Mouse (Mus musculus): ENCODE measurements around the gene Slamf6.
"Not testable (repeated sequence)": the region's sequence is repeated elsewhere in the genome, so short reads cannot be mapped to it uniquely, and the experiment has no call there.

Gene Slamf6

DNA sequence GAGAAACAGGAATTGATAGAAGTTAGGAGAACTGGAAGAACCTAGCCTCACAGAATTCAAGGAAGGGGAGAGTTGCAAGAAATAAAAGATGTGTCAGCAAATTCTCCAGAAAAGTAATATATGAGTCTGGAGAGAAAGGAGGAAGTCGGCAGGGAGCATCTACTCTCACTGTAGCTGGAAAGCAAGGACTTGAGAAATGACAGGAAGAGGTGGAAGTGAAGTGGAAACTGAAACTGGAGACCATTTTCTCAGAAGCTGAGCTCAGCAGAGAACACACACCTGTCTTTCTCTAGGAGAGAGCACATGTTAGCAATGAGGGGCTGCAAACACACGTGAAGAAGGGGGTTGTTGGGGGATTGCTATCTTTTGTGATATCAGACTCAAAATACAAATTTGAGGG, 40.1 kb downstream of the Slamf6 start:
- DNase-seq (ENCODE audit: low spot score): no peak

GRCm38 (mm10) chr1:171960726-171961125, 43.4 kb downstream of the Slamf6 start:
- DNase-seq (ENCODE audit: low spot score): no peak

DNA sequence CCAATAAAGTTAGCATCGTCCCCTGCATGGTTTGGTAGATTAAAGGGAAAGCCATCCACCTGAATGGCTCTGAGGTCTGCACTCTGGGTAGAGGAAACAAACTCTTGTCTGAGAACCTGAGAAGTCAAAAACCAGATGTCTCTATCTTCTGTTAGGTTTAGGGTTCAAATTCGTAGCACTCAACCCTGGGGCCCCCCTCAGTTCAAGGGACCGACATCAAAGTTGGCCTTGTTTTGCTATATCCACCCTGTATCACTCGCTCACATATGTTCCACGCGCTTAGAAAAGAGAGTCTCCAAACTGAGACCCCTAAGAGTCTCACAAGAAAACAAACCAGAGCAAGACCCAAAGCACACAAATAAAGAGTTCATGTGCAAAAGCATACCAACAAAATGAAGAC, 44.4 kb downstream of the Slamf6 start:
- DNase-seq (ENCODE audit: low spot score): no peak

GRCm38 (mm10) chr1:171963613-171964012, 46.3 kb downstream of the Slamf6 start:
- DNase-seq (ENCODE audit: low spot score): no peak

DNA sequence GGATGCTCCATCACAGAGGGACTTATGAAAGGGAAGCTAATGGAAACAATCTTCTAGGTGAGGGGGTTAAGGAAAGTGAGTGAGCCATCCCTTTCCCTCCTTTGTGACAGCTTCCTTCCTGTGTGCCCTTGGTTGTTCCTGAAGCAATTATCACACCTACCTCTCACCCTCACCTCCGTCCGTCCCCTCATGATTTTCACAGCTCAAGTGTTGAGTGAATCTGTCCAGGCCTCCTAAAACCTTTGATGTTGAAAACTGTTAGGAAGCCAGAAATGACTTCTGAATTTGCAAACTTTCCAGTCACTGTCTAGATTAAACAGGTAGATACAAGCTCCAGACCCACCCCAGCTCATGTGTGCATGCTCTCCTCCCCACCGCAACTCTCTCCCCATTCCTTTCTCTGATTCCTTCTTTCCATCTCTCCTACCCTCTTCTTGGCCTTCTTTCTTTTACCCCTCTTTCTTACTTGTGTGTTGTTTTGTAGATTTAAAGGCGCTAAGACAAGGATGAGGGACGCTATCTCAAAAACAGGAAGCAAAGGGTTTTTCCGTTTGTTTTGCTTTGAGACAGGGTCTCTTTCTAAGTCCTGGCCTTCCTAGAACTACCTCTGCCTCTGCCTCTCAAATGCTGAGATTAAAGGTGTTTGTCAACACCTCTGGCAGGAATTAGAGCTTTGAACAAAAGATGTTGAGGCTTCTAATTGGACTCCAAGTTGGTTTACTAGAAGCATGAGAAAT, 48.9 kb downstream of the Slamf6 start:
- no peak for DNase-seq (ENCODE audit: low spot score)

GRCm38 (mm10) chr1:171969221-171969620, 51.9 kb downstream of the Slamf6 start:
- DNase-seq (ENCODE audit: low spot score): no peak

GRCm38 (mm10) chr1:171970854-171971586, 53.7 kb downstream of the Slamf6 start:
- DNase-seq (ENCODE audit: low spot score): no peak

- not testable (repeated sequence) for DNase-seq (ENCODE audit: low spot score)
These were observed 57.0 kb downstream of the Slamf6 start for GRCm38 (mm10) chr1:171974361-171974760.

DNA sequence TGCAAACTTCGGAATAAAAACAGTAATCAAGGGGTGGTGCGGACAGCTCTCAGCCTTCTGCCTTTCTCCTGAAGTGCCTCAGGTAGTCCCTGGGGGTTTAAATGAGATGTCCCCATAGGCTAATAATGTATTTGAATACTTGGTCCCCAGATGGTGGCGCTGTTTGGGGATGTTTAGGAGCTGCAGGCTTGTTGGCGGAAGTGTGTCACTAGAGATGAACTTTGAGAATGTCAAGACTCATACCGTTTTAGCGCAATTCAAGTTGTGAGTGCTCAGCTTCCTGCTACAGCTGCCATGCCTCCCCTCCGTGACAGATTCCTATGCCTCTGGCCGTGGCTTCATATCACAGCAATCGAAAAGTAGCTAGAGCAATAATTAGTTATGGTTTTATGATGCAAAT, 58.1 kb downstream of the Slamf6 start:
- DNase-seq (ENCODE audit: low spot score): no peak

DNA sequence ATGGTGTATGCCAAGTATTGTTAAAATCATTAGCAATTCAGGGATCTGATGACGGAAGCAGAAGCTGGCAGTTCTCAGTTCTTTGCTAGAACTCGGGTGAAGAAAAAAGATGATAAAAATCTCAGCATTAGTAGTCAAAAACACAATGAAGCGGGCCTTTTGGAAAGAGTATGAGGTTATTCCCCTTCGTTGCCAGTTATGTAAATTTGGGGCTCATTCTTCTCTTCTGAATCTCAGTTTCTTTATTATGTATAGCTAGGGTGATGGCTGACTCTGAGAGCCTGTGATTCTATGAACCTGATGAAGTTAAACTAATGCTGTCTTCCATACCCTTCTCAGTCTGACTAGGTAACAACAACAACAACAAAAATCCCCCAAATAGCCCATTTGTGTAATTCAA, 58.5 kb downstream of the Slamf6 start:
- DNase-seq (ENCODE audit: low spot score): no peak

GRCm38 (mm10) chr1:171976826-171977539, 59.7 kb downstream of the Slamf6 start:
- no peak for DNase-seq (ENCODE audit: low spot score)

GRCm38 (mm10) chr1:171977891-171978290, 60.6 kb downstream of the Slamf6 start:
- no peak for DNase-seq (ENCODE audit: low spot score)

GRCm38 (mm10) chr1:171979969-171980730, 62.8 kb downstream of the Slamf6 start:
- DNase-seq (ENCODE audit: low spot score): peak; percentile 46

DNA sequence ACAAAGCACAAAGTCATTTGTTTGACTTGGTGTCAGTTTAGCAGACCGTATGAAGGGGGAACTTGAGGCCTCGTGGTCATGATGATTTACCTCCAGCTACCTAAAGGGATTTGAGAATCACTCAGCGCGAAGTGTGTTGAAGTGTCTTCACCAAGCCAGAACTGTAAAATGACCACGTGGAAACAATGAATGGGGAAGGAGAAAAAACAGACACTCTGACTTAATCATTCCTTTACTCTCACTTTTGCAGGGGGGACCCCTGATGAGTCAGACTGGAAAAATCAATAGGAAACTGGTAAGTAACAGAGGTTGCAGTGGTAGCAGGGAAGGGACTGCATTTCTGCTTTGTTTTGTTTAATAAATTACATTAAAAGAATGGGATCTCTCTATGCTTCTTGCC, 64.9 kb downstream of the Slamf6 start:
- no peak for DNase-seq (ENCODE audit: low spot score)

- DNase-seq (ENCODE audit: low spot score): no peak
These were observed 65.4 kb downstream of the Slamf6 start for GRCm38 (mm10) chr1:171982740-171983139.

DNA sequence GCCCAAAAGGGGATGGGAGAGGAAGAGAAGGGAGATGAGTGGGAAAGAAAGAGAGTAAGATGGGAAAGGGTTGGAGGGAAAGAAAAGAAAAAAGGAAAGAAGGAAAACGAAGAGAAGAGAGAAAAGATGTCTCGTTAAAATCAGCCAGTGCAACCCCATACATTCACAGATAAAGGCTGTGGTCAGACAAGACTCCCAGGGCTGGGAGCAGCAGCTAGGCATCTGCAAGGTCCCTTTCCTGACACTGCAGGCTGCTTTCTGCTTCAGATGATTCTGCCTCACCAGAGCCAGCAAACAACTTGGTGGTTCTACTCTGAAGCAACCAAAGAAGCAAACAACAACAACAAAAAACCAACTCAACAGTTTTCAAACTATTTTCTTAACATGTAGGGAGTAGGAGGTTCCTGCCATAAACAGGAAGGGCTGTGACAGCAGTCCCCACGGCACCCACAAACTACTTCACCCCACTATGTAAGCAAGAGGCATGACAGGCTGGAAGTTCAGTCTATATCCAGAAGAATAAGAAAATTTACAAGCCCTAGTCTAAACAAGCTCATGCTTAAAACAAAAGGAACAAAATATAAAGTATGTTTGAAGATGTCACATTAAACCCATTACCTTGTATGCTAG, 66.2 kb downstream of the Slamf6 start:
- no peak for DNase-seq (ENCODE audit: low spot score)

- no peak for DNase-seq (ENCODE audit: low spot score)
These were observed 66.8 kb downstream of the Slamf6 start for GRCm38 (mm10) chr1:171984121-171984520.

- DNase-seq (ENCODE audit: low spot score): no peak
These were observed 74.6 kb downstream of the Slamf6 start for GRCm38 (mm10) chr1:171991883-171992282.

GRCm38 (mm10) chr1:171992901-171993530, 75.7 kb downstream of the Slamf6 start:
- no peak for DNase-seq (ENCODE audit: low spot score)

GRCm38 (mm10) chr1:171994501-171994900, 77.2 kb downstream of the Slamf6 start:
- DNase-seq (ENCODE audit: low spot score): no peak

Measured in layer of hippocampus, adult 11-12 months (tissue).